Mouse (Mus musculus) WW6 (cell line): ENCODE measurements around the gene Mpped2.

Experiments used
- DNase-seq: peaks from one replicate; pipeline ENCODE4 v3.0.0-alpha.2; 2013; ENCODE audit warnings: low read depth, low spot score

The Mpped2 gene

DNA sequence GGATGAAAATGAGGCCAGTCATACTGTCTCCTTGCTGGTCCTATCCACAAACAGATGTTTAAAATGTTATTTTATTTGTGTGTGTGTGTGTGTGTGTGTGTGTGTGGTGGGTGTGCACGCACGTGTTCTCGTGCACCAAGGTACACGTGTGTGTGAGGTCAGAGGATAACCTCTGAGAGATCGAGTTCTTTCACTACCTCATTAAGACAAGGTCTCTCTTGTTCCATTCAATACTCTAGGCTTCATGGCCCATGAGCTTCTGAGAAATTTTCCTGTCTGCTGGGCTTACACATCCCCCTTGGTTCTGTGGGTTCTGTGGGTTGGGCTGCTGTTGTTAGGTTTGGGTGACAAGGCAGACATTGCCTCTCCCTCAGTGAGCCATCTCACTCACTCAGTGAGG lies 12.6 kb downstream of the Mpped2 start:
- DNase-seq, result no peak

DNA sequence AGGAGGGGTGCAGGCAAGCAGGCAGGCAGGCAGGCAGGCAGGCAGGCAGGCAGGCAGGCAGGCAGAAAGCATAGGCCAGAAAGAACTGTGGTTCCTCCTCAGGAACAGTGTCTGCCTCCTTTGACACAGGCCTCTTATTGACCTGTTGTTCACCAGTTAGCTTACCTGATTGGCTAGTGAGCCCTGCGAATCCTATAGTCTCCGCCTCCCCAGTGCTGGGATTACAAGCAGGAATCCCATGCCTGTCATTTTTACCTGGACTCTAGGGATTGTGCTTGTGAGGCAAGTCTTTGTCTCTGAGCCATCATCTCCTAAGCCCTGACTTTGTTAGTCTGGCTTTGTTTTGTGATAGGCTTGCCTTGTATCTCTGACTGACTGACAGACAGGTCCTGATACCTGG lies 14.1 kb downstream of the Mpped2 start:
- DNase-seq, result no peak

DNA sequence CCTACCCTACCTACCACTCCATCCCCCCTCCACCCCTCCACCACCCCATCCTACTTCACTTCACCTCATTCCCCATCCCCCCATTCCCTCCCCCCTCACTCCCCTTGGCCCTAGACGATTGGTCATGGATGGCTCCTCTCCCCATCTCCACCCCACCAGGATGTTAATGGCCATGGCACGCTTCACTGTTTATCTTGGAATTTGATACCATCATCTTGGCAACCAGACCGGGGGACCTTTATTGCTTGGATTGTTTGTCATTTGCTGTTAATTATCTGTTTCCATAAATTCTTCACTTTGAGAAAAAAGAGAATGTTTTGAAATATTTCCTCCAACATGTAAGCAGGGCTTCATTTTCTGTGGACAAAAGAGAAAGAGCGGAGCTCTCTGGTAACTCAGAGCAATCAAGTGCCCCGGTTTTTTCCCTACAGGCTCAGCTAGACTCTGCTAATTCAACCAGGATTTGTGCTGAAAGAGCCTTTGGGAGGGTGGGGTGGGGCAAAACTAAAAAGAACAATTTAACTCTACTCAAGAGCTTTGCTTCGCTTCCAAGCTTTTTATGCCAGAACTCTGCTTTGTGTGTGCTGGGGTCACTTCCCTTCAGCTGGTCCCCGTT lies 17.9 kb downstream of the Mpped2 start:
- no peak for DNase-seq

DNA sequence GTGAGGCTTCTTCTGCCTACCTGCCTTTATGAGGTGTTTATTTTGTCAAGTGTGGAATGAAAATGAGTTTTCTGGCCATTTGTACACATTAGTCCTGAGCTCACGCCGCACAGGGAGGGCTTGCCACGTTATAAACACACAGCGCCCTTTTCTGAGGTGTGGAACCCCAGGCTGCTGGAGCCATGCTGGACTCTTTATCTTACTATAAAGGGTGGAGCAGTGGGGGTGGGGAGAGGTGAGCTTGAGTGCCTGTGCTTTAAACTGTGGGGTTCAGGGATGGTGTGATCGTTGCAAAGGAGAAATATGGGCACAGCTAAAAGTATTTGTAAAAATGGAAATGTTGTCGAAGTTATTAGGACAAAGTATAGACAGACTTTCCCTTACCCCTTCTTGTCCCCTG lies 18.4 kb downstream of the Mpped2 start:
- DNase-seq, result no peak

DNA sequence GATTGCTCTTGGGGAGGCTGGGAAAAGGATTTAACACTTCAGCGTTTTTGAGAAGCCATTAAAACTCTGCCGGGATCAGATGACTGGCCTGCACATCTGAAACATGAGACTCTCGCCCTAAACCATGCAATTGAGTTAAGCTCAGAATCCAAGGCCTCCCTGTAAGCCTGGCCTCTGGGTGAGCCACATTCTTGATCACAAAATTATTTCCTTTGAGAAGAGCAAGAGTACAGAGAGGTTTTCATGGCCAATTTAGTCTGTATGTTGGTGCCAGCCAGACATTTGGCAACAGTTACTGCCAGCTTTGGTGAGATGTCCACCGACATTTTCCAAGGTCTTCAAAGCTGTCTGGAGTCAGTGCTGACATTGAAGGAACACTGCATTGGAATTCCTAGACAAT lies 20.1 kb downstream of the Mpped2 start:
- no peak for DNase-seq

DNA sequence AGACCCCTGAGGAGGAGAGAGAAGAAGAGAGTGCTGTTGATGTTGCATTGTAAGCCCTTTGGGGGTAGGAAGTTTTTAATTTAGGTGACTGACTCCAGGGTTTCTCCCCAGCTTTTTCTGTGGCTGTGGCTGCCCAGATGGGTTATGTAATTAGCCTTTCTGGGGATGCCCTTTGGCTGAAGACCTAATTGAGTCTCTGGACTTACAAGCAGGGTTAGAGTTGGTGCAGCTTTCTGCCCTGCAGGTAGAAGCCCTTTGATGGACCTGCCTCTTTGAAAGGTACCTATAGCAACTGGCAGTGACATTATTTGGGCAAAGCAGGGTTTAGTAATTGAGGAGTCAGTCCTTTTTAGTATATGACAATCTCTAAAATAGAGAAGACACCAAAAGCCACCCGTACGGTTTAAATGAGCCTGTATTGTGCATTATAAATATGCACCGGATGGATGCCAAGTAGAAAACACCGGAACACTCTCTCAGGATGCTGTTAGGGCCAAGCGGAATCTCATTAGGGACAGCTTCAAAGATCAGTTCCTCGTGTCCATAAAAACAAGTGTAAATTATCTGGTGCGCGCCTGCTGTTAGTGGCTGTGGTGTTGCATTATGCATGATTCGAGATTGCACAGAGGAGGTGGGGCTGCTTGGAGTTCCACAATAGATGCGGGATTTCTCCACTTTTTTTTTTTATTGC lies 22.8 kb downstream of the Mpped2 start:
- DNase-seq, result no peak

DNA sequence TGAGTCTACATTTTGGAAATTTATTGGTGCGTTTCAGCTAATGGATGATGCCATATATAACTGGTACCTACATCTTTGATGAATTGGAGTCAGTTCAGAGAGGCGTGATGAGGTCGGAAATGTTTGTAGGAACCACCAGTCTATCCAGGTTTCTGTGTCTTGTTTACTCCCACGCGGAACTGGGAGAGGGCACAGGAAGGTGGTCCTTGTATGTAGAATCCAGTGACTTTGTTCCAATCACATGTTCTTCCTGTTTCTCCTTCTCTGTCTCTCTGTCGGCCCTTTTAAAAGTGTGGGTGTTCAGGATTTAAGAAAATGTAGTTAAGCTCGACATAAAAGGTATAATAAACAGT lies 23.3 kb downstream of the Mpped2 start:
- DNase-seq, result no peak

DNA sequence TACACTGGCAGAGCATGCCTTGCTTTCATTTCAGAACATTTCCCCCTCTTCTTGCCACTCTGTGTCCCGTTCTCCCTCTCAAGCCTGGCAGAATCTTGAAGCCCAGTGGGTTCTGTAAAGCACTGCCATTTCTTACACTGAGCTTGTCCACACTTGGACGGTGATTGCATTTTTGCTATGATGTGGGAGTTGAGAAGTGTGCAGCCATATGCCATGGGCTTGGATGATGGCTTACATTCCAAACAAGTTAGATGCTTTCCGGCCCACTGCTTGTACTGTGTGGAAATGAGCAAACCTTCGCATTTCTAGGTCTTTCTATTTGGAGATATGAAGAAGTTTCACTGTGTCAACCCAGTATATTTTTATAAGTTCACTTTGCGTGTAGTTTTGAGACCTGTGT lies 25.8 kb downstream of the Mpped2 start:
- no peak for DNase-seq

DNA sequence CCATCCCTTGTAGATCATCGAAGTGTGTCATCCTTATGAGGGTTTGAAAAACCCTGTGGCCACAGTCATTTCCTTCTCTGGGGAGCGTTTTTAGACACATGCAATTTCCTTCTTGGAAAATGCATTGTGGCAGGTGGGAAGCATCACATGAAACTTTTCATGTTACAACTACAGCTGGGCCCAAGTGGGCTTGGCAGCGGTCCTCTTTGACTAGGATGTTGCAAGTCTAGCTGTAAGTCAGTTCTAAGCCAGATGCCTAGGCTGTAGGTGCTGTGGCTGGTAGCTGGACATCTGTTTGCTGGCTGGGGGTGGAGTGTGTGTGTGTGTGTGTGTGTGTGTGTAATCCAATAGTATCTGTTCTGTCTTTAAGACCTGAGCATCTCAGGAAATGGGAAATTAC lies 26.4 kb downstream of the Mpped2 start:
- DNase-seq, result no peak

DNA sequence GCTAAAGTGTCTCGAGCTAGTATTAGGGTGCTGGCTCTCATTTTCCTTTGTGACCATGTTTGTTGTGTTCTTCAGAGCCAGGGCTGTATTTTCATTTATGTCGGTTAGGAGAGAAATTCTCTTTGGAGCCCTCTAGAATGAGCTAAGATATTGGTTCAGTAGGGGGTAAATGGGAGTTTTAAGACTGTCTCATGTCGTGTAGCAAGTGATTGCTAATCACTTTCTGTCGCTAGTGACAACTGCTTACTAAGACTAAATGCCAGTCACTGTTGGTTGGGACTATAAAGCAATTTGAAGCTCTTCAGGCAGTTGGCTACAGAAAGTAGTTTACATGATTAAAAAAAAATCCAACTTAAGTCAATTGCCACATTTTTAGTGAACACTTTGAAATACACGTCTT lies 27.6 kb downstream of the Mpped2 start:
- no peak for DNase-seq

DNA sequence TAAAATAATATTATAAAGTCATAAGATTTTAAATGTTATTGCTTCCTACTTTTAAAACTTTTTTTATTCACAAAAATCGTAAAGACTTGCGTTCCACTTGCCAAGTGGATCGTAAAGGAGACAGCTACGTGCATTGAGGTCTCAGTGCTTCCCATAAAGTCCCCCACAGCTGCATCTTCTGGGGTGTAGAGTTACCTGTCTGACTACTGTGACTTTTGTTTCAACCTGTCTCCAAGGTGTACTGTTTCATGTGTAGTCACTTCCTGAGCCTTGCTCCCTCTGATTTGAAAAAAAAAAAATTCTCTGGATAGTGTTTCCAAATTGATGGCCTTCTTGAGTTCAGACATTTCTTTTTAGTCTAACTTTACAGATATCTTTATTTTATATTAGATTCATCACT lies 29.0 kb downstream of the Mpped2 start:
- no peak for DNase-seq

DNA sequence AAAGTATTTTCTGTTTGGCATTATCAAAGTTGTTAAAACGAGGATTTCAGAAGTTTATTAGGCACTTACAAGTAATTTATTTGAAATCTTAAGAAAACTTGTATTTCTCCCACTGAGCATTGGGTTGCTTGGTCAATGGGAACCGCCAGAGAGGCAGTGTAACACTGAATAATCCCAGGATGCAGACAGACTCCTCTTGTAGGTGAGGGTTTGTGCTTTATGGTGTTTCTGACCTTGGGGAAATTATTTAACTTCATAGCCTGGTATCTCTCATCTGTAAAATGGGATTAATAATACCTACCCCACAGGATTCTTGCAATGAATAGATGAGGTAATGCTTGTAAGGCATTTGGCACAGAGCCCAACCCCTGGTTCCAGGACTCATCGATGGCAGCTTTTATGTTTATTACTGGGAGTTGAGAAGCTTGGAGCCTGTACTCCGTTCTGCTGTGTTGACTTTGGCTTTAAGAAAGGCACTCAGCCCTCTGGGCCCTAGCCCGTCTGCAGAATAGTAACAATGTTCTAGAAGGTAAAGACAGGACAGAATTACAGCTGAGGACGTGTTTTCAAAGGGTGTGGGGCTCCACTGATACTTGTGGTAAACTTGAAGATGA lies 37.0 kb downstream of the Mpped2 start:
- DNase-seq, result no peak

DNA sequence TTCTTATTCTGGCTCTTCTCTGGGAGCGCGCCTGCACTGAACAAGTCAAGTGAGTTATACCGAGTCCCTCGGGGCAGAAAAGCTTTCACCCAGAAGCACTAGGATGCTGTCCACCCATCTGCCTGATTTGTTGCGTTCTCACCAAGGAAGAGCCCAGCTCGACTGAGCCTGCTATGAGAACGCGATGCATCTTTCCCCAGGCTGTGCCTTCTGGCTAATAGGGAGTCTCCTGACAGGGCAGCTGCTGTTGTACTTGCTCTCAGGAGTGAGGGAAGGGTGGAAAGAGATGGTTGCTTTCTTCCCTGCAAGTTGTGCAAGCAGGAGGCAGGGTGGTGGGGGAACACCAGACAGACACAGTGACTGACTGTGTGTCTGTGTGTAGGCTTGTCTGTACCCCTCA lies 37.5 kb downstream of the Mpped2 start:
- no peak for DNase-seq

DNA sequence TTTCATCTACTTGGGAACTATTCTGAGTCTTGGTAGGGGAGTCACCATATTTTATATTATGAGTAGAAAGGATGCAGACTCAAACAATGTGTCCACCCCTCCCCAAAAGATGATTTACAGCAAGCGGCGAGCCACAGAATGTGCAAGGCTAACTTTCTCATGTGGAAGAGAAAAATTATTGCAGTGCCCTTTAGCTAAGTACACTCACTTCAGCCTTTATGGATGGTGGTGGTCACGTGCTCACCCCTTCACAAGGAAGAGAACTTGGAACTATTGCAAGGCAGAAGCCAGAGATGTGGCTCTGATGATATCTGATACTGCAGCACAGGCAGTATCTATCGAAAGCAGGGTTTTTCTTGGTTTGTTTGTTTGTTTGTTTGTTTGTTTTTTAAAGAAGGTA lies 38.4 kb downstream of the Mpped2 start:
- DNase-seq, result no peak

DNA sequence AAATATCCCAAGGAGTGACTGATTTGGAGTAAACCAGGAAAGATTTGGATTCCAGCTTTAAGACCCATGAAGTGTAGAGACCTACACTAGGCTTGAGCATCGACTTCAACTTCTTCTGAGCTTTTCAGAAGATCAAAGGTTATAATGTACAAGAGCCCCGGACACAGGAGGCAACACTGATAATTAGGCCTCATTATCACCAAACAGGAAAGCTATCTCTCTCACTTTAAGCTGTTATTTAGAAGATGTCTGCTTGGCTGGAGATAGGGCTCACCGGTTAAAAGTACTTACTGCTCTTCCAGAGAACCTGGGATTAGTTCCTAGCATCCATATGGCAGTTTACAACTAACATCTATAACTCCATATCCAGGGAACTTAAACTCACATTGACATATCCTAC lies 39.1 kb downstream of the Mpped2 start:
- DNase-seq, result no peak

DNA sequence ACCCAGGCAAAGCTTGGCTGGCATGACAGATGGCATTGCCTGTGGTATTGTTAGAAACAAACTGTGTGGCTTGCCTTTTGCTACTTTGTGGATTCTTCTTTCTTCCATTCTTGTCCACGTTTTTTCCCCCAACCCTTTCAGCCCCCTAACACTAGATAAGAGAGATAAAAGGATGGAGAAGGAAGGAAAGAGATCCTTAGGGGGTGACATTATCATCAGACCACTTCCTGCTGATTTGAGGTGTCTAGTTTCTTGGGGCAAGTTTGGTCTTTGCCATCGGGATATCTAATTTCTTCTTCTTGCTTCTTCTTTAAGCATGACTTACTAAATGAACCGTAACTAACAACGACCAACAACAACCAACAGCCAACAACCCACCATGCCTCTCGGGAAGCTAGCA lies 40.3 kb downstream of the Mpped2 start:
- DNase-seq, result no peak

DNA sequence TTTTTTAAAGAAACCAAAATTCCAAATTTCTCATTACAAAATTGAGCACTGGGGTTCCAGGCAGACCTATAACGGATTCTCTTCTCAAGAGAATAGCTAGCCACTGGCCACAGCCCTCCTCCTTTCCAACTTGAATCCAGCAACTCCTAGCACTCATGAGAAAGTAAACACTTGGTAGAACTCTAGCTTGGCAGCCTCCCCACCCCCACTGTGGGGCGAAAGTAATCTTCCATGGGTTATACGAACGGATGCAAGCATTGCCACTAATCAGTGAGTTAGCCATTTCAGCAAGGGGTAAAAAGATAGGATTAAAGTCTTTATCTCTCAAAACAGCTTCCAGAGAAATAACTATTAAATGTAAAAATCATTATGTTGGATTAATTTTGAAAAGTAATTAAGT lies 40.9 kb downstream of the Mpped2 start:
- DNase-seq, result no peak

DNA sequence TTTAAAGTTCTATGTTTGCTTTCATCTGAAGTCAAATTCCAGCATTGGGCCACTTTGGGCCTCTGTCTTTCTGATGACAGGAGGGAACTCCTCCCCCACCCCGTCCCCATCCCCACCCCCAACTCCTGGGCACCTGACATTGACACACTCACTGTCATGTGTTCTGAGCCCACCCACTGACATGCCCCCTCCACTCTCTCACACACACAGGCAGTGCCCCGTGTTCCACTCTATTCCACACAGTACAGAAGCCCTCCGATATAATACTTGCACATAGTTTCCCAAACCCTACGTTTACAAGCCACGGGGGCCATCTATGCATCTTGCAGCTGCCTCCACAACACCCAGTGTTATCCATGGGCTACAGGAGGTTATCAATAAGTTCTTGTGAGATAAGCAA lies 42.1 kb downstream of the Mpped2 start:
- DNase-seq, result no peak

DNA sequence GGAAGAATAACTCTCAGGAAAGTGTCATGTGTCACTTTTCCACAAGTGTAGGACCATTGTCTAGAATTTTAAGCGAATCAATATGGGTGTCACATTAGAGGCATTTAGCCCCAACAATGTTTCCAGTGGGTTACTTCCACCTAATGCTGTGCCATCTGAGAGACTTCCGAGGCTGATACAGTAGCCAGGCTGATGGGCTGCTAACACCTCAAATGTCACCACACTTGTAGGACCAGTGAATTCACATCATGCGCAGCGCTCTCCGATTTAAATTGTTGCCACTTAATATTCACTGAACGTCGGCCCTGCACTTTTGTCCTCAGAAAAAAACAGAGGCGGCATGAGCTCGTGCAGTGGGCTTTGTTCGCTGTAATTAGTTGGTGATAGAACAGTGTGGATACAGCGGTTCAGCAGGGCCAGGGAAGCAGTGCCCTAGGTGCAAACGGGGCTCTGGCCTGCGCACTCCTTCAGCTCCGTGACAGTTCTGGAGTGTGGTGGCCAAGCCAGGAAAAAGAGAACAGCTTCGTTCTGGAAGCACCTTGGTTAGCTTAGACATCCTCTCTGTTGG lies 42.8 kb downstream of the Mpped2 start:
- DNase-seq, result no peak

DNA sequence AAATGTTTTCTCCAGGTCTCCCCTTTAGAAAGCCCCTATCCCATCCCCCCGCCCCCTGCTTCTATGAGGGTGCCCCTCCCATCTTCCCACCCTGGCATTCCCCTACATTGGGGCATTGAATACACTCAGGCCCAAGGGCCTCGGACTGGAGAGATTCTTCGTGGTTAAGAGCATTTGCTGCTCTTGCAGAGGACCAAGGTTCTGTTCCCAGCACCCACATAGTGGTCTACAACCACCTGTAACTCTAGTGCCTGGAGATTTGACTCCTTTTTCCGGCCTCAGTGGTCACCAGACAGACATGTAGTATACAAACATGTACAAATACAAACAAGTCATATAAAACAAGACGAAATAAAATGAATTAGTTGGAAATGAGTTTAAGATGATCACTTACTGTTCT lies 45.9 kb downstream of the Mpped2 start:
- no peak for DNase-seq

DNA sequence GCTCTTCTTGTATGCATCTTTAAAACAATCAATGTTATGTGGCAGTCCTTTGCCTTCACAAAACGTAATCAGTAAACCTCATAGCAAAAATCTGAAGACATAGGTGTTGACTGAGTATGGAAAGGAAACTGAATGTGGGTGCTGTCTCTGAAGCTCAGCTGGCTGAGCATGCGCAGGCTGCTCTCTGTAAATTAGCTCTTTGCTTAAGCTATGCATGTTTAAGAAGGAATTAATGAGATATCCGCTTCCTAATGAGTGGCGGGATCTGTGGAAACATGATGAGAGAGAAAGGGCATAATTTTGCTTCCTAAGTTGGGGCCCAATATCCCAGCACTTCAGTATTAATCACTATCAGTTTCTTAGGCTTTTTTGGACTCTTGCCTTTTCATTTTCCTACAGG lies 51.0 kb downstream of the Mpped2 start:
- DNase-seq, result no peak

DNA sequence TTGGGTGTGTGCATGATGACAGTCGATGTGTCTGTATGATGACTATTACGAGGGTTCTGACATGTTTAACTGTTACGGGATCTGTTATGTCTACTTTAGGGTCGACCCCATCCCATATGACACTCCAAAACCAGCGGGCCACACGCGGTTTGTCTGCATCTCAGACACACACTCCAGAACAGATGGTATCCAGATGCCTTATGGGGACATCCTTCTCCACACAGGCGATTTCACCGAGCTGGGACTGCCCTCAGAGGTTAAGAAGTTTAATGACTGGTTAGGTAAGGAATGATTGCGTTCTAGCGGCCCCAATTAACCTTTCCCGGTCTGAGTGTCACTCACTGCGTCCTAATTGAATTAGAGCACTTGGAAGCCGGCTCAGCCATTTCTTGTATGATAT lies 51.5 kb downstream of the Mpped2 start:
- DNase-seq, result no peak

DNA sequence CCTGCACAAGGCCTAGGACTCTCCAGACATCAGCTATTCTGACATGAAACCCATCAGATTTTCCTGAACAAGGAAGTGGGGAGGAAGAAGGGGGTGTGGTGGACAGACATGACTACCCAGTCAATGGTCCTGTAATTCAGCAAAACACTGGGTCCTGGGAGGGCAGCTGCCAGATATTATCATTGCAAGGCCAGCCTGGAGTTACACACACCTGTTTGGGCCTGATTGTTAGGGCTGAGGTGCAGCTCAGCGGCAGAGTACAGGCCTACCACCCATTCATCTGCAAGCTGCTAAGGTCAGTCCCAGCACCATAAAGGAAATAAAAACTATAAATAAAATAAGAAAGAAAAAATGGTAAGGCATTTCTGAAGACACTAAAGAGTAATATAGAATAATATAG lies 52.3 kb downstream of the Mpped2 start:
- no peak for DNase-seq
